Mouse (Mus musculus) adipocyte (in vitro differentiated cells): ENCODE results near the gene Pmis2.

Source experiments
- DNase-seq: peaks from one replicate; pipeline ENCODE4 v3.0.0-alpha.2; 2016; ENCODE audit warnings: low spot score

The Pmis2 gene

GRCm38 (mm10) chr7:30633762-30634412 lies 37.5 kb downstream of the Pmis2 start:
- no peak for DNase-seq

- no peak for DNase-seq
Observed at GRCm38 (mm10) chr7:30629013-30629412, 42.4 kb downstream of the Pmis2 start.

- DNase-seq, result no peak
Observed at GRCm38 (mm10) chr7:30626647-30627046, 44.8 kb downstream of the Pmis2 start.

GRCm38 (mm10) chr7:30625530-30626384 lies 45.6 kb downstream of the Pmis2 start, which contains the start of gene Cox6b1:
TSS of gene Cox6b1 (minus strand) at chr7:30626151.
- DNase-seq, result peak; percentile 87
